Mouse (Mus musculus): ENCODE data around the gene Tbata. TPM values are rescaled to one million over a fixed set of nuclear protein-coding genes. Genes with fewer than 3 reads are reported as not detected.

The Tbata gene
- 3.9 and 4.7 TPM in 2 replicates for polyA plus RNA-seq (2012; rRNA removed)

DNA sequence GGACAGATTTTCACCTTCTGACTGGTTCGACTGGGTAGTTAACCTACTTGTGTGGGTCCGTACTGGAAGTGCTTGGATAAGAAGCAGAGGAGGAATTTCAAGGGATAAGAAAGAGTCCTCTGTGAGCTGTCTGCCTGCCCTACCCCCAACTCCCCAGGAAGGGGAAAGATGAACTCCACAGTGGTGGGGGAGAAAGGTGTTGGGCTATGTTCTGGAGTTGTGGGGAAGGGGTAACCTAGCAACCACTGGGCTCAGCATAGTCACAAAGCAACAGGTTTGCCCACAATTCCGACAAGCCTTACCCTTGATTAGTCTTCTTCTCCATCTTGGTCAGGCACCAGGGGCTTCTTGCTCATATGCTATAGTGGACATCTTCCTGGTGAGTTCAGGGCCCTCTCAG is at the start of gene Tbata:
Tbata (plus strand) TSS at position 301 of the 400 bp plus-strand sequence.
- no peak for DNase-seq (ENCODE audit: extremely low spot score in 1 of 2, low spot score in 1 of 2)

DNA sequence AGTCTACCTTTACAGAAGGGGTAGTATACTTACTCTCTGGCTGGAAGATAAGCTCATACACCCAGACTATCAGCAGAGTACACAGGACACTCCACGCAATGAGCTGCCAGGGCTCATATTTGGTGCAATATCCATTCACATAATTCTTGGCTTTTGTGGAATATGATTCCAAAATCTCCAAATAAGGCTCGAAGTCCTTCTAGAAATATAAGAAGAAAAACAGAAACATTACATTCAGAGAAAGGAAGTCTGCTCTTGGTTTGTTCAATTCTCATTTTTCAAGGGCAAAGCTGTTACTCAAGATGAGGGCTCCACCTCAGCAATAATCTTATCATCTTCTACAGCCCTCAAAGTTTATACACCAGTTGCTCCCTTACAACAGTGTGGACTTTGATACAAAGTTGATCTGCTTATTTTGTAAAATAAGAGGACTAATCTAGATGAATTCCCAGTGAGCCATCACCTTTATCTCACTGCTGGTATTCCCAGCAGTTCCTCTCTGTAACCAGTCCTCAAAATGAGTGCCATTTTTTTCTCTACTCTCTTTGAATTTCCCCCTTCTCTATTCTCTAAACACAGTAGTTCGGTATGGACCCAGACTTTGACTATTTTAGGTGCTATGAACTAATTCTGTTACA is 48.4 kb upstream of the Tbata start:
- DNase-seq (ENCODE audit: extremely low spot score in 1 of 2, low spot score in 1 of 2), result no peak

DNA sequence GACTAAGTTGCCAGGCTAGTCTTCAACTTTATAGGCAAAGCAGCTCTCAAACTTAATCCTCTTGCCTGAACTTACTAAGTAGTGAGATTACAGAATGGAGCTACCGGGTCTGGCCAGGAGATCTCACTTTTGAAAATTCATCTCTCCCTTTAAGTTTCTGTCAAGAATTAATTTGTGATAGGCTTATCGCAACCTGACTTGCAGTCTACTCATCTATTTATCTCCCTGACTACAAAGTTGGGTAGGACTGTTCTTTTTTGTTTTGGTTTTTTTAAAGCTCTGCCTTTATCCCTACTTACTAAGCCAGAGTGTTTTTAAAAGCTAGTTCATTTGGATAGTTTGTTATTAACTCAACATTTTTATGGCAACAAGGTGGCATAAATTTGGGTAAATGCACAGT is 47.3 kb upstream of the Tbata start:
- no peak for DNase-seq (ENCODE audit: extremely low spot score in 1 of 2, low spot score in 1 of 2)

DNA sequence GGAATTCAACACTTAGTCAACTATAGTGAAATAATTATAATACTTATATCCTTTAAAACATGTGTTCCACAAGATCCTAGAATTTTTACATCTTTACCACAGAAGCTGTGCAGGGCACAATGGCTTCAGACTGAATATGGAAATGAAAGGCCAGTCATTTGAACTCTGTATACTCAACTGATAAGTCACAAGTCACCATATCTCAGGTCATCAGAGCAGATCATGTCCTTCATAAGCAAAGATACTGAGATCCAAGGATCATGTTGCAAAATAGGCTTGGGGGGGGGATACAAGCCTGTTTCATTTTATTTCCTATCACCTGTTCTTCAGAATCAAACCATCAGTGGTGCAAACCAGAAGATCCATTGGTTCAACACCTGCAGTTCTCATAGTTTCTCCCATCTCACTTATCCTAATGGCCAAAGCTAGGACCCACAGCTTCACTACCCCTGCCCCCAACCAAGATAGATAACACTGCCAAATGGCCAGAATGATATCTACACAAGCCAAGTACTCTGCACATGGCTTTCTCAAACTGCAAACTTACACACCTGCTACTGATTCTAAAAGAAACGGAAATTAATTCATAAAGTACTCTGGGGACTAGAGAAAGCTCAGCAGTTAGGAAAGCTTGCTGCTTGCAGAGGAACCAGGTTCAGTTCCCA is 42.9 kb upstream of the Tbata start:
- DNase-seq (ENCODE audit: extremely low spot score in 1 of 2, low spot score in 1 of 2), result no peak

DNA sequence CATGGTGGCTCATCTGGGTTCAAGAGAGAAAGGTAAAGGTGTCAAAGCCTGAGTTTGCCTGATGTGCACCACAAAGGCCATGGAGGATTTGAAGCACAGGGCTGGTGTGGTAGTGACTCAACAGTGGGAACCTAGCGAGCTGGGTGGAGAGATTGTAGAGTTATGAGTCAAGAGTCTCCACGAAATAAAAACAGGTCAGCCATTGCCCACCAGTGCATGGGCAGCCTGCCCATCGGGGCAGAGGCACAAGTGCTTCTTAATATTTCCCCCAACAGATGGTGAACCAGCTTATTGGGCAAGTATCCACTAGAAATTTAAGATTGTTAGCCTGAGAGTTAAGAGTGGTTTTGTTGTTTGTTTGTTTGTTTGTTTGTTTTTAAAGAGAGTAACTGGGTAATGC is 40.8 kb upstream of the Tbata start:
- no peak for DNase-seq (ENCODE audit: extremely low spot score in 1 of 2, low spot score in 1 of 2)

DNA sequence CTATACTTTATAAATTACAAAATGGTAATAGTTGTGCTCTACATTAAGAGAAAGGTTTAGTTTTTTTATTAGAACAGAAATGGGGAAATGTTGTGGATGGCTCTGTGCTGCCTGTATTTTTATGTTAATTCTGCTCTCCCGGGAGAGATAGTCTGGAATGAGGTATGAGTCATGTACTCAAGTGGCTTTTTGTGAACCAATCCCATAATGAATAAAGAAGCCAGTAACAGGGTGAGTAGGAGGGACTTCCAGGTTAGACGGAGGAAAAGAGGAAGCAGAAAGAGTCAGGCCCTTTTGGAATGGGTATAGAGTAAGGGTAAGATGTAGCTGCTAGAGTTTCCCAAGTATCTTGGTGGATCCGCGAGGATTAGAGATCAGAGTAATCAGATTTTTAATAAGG is 37.7 kb upstream of the Tbata start:
- DNase-seq (ENCODE audit: extremely low spot score in 1 of 2, low spot score in 1 of 2), result no peak

DNA sequence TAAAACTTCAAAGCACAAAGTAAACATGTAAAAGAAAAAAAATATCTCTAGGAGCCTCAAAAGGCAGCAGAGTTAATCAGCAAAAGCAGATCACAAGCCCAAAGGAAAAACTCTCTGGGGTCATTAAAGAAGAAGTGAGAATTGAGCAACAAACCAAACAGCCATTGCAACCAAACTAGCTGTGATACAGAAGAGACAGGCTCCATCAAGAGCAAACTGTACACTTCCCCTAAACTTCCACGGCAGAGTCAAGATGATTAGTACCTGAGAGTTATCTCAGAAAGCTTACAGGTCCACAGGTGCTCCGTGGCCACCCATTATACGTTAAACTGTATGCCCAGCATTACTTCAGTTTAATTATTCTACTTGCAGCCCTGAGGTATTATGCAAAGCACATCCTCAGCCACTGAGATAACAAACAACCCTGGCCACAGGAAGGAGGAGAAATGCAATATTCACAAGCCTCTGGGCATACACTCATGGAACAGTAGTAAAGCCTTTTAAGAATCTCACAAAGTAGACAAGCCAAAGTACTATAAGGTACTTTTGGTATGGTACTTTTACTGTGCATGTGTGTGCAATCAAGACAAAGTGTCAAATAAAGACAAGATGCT is 36.4 kb upstream of the Tbata start:
- DNase-seq (ENCODE audit: extremely low spot score in 1 of 2, low spot score in 1 of 2), result no peak

DNA sequence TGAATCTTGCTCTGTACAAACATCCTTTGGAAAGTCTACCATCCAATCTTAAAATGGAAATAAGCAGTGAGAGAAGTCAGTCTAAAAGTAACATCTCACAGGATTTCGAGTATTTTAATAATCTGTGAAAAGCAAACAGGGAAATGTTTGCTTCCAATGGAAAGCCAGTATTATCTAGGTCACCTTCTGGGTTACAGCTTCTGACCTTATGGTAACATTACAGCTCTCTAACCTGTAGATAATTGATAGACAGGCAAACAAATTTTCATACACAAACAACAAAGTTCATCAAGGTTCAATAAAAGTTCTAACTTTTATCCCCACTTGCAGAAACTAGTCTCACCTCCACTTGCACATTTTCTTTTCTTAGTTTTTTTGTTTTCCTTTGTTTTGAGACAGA is 34.2 kb upstream of the Tbata start:
- no peak for DNase-seq (ENCODE audit: extremely low spot score in 1 of 2, low spot score in 1 of 2)

DNA sequence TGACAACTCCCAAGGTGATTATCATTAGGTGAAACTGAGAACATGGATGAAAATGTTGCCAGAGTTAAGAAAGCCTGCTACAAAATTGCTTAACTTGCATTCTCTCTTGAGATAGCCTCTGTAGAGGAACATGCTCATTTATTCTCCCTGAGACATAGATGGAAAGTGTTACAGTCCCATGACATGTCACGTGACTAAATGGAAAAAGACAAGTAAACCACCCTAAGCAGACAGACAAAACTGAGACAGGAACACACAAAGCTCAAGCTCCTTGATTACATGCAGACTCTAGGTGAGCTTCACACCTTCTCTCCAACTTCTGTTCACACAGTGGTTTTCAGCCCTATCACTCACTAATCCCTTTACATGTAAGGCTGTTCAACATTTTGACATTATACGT is 28.4 kb upstream of the Tbata start:
- no peak for DNase-seq (ENCODE audit: extremely low spot score in 1 of 2, low spot score in 1 of 2)

DNA sequence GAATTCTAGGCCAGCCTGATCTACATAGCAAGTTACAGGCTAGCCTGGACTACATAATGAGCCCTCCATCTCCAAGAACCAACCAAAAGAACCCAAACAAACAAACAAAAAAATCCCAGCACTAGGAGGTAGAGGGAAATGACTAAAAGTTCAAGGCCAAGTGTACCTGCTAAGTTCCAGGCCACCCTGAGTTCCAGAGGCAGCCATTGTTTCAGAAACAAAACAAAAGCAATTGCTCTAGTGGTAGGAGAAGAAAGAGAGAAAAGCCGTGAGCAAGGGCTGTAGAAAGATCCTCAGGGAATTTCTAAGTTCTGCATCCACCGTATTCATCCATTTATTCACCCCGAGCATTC is 26.0 kb upstream of the Tbata start:
- DNase-seq (ENCODE audit: extremely low spot score in 1 of 2, low spot score in 1 of 2), result no peak

DNA sequence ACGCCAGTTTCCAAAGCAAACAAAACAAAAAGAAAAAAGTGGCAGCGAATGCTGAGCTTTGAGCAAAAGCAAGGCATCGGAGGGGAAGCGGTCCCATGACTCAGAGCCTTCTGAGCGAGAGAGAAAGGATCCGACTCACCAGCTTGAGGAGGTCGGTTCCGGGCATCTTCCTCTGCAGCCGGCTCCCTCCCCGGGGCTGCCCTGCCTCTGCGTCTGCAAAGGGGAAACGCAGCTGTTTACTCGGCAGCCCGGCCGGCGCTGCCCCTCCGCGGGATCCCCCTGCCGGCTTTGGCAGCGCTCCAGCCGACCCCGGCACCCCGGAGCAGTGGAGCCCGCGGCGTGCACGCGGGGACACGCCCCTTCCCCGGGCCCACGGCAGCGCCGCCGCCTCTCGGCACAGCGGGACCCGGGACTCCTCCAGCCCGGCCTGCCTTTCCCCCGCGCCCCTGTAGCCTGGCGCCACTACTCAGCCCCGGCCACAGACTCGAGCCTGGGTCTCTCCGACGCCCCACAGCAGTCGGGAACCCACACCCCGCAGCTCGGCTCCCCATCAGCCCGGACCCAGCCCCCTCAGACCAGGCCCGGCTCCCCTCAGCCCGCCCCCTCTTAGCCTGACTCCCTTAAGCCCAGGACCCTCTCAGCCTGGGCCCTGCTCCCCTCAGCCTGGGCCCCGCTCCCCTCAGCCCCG is 25.5 kb upstream of the Tbata start:
- DNase-seq (ENCODE audit: extremely low spot score in 1 of 2, low spot score in 1 of 2), result peak in 1 of 2 experiments; percentile 54

DNA sequence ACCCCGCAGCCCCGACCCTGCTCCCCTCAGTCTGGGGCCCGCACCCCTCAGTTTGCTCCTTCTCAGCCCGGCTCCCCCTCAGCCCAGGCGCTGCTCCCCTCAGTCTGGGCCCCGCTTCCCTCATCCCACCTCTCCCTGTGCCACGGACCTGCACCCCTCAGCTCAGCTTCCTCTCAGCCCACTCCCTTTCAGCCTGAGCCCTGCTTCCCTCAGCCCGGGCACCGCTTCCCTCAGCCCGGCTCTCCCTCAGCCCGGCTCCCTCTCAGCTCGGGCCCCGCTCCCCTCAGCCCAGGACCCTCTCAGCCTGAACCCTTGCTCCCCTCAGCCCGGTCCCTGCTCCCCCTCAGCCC is 25.0 kb upstream of the Tbata start:
- DNase-seq (ENCODE audit: extremely low spot score in 1 of 2, low spot score in 1 of 2), result no peak

DNA sequence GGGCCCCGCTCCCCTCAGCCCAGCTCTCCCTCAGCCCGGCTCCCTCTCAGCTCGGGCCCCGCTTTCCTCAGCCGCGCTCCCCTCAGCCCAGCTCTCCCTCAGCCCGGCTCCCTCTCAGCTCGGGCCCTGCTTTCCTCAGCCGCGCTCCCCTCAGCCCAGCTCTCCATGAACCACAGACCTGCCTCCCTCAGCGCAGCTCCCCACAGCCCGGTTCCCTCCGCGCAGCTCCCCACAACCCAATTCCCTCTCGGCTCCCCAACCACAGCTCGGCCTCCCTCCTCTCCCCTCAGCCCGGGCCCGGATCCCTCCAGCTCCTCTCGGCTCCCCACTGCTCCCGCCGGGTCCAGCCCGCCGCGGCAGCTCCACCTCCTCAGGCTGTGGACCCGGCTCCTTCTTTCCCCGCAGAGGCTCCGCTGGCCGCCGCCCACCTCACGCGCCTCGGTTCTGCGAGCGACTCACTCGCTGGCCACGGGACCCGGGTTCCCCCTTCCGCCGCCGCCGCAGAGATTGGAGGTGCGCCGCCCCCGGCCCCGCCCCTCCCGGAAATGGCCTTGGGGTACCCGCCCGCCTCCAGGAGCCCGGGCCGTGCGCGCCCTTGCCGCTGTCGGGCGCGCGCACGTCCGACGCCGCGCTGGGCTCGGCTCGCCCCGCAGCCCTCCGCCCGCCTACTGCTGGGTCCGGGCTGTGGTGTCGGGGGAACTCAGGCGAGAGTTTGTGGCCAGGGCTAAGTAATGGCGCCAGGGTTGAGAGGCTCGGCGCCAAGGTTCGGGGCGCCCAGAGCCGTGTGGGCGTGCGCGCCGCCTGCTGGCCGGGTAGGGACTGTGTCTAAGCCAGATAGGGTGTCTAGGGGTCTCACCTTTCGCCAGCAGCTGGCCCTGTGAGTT is 24.4 kb upstream of the Tbata start, which contains the start of gene Sgpl1:
Sgpl1 (minus strand) TSS at position 547 of the 884 bp plus-strand sequence.
- peak; percentile 57 to 88 for DNase-seq (ENCODE audit: extremely low spot score in 1 of 2, low spot score in 1 of 2)

DNA sequence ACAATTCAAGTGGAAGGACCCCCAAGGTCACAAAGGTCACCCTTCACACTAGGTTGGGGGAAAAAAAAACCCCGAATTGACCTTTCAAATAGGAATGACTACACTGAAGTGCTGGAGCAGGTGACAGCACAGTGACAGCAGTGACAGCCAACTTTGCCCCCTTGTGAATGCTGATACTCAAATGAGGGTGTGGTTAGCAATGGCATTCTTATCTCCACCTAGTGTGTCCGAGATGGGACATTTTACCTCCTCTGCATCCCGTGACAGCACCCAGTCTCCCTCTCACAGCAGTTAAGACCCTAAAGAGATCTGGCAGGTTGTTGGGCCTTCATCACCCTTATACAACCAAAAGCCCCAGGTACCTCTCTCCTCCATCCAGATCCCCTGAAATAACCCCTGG is 22.3 kb upstream of the Tbata start:
- no peak for DNase-seq (ENCODE audit: extremely low spot score in 1 of 2, low spot score in 1 of 2)

DNA sequence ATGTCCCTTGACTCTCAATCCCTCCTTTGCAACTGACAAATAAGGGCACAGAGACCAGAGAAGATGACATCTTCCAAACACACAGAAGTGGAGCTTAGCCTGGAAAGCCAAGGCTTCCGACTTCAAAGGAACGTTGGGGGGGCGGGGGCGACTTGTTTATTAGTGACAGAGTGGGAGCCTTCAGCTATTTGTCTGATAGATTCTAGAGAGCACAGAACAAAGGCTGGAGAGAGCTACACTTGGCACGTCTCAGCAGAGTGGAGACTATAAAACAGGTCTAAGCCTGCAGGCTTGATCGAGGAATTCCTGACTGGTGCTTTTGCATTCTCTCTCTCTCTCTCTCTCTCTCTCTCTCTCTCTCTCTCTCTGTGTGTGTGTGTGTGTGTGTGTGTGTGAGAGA is 21.1 kb upstream of the Tbata start:
- no peak for DNase-seq (ENCODE audit: extremely low spot score in 1 of 2, low spot score in 1 of 2)

DNA sequence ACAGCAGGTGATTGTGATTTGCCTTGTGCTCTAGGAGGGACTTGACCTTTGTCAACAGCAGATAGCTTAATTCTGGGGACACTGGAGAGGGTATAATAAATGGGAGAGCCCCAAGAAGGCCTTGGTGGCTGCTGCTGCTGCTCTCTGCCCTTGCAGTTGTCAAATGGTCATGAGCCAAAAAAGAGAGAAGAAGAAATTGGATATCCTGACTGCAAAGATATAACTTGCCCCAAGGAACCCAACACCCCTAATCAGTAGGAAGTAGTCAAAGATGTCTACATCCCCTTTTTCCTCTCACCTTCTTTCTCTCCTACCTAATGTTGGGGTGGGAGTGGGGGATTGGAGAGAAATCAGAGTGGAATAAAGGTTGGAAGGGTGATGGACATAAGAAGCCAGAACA is 19.6 kb upstream of the Tbata start:
- no peak for DNase-seq (ENCODE audit: extremely low spot score in 1 of 2, low spot score in 1 of 2)

DNA sequence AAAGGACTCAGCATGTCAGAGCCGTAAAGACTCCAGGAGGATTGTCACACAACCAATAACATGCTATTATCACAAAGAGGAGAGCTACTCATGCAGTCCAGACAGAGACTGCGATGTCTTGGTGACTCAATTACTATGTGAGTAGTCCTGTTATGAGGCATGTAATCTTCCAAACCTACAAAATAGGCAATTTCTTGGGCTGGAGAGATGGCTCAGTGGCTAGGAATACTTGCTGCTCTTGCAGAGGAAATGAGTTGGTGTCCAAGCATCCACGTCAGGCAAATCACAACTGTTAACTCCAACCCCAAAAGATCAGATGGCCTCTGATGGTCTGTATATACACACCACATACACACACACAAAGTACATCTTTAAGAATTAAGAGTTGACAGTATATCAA is 16.1 kb upstream of the Tbata start:
- no peak for DNase-seq (ENCODE audit: extremely low spot score in 1 of 2, low spot score in 1 of 2)

DNA sequence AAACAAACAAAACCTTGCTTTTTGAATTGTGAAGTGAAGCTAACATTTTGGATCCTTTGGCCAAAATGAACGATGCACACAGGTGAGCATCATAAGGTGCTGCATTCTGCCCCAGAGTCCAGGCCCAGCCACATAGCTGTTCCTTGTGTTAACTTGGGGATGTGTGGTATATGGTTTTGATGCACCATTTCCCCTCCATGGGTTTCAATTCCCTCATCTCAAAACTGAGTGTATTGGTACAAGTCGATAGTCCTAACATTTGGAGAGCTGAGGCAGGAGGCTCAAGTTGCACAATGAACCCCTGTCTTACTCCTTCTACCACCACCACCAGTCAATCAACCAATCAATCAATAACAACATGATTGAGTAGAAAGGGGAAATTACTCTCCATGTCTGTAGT is 15.3 kb upstream of the Tbata start:
- DNase-seq (ENCODE audit: extremely low spot score in 1 of 2, low spot score in 1 of 2), result no peak

DNA sequence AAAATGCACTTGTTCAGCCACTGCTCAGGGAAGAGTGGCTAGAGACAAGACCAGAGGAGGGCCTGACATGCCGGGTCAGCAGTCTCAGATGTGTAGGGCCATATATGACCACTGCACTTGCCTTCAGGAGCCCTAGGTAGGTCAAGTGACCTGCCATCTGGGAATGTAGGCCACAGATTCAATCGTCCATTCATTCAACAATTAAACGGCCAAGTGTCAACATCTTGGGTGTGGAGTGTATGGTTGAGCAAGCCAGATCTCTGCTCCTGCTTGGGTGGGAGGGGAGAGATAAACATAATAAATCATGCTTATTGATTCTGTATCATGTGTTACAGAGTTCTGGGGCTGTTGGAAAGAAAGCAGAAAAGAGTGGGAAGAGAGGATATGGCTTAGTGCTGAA is 13.2 kb upstream of the Tbata start:
- no peak for DNase-seq (ENCODE audit: extremely low spot score in 1 of 2, low spot score in 1 of 2)

DNA sequence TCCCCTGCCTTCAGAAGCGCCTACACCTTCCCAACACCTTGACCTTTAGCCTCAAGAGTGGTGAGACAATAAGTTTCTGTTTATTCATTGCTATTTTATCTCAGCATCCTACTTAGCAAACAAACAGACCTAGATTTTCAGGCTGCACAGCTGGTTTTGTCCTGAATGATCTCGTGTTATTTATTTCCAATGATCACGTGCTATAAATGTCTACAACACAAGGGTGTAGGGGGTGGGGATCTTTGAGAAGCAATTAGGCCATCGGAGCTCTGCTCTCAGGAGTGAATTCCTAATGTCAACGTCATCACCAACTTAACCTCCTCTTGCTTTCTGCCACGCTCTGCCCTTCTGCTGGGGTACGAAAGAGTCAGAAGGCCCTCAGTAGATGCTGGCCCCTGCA is 11.7 kb upstream of the Tbata start:
- DNase-seq (ENCODE audit: extremely low spot score in 1 of 2, low spot score in 1 of 2), result no peak

DNA sequence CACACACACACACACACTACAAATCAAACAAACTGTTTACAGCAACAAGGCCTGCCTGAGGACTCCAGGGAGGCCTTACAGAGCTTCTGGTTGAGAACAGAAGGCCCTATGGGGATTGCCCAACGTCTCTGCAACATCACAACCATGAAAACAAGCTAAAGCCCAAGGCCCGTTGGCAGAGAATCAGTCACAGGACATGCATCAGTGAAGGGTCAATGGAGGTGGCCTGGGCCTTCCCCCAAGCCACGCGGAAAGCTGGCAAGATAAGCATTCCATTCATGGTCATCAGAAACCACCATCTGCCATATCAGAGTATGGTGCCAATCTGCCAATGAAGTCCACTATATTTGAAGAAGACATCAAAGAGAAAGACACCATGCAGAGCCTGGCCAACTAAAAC is 11.1 kb upstream of the Tbata start:
- no peak for DNase-seq (ENCODE audit: extremely low spot score in 1 of 2, low spot score in 1 of 2)
